Mouse (Mus musculus) NIH3T3 (cell line): ENCODE measurements around the gene Nostrin.

Experiments used
- DNase-seq: peaks from one replicate; pipeline ENCODE4 v3.0.0-alpha.2; 2012; ENCODE audit warnings: low read depth

Nostrin gene

DNA sequence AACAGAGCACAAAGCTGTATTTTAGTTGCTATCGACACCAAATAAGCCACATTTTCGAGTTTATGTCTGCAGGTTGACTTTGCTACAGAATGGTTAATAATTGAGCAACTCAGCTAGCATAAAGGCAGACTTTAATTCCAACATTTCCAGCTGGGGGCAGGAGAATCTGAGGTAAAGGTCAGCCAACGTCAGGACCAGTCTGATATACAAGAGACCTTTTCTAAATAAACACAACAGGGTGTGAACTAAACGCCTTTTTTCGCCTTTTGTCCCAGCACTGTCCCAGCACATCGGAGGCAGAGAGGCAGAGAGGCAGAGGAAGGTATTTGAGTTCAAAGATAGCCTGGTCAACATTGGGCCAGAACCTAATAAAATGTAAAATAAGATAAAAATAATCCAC, 69.6 kb downstream of the Nostrin start:
- peak; percentile 17 for DNase-seq

DNA sequence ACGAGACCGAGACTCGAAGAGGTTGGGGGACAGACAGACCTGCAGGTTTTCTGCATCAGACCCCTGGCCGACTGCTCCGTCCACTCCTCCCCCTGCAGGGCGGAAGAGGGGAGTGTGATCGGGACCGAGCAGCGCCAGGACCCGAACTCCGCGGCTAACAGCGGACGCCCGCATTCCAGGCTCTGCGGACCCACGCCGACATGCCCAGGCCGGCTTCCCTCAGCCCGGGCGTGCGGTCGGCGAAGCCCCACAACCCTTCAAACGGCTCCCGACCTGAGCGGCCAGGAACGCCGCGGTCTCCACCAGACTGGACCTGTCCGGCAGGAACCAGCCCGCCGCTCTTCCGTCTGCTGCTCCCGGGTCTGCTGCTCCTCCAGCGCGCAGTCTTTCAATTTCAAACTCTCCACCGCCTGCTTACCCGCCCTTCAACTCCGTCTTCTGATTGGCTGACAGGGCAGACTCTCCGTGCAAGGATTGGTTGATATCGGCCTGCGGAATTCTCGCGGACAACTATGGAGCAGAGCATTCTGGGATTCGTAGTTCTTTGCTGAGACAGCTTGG, 70.3 kb downstream of the Nostrin start, which contains the start of gene Spc25:
TSS of gene Spc25 (minus strand) at position 404 of the 561 bp plus-strand sequence.
- DNase-seq, result peak; percentile 96

DNA sequence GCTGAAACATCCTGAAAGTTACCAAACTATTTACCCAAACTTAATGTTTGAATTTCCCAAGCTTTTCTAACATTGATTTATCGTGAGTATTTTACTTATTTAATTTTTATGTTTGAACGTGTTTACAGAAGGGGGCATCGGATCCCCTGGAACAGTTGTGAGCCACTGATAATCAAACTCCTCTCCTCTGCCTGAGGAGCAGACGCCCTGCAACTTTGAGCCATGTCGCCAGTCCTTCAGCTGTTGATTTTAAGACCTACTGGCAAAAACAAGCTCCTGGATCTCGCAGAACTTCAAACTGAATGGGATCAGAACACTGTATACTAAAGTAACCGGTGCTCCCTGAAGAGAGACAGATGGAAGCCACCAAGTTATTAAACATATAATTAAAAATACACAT, 70.9 kb downstream of the Nostrin start:
- DNase-seq, result peak; percentile 22

DNA sequence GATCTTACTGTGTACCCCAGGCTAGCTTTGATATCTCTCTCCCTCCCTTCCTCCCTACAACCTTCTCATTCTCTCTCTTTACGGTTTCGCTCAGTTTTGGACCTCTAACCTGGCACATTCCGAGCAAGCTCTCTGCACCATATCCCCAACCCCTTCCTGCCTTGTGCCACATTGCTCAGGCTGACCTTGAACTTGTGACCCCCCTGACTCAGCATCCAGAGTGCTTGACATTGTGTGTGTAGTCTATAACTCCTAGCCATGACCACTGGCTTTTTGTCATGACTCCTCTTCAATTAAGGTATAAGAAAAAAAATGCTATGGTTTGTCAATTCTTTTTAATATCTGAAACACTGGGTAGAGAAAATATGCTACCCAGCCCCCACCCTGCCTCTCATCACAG, 74.1 kb downstream of the Nostrin start:
- no peak for DNase-seq

DNA sequence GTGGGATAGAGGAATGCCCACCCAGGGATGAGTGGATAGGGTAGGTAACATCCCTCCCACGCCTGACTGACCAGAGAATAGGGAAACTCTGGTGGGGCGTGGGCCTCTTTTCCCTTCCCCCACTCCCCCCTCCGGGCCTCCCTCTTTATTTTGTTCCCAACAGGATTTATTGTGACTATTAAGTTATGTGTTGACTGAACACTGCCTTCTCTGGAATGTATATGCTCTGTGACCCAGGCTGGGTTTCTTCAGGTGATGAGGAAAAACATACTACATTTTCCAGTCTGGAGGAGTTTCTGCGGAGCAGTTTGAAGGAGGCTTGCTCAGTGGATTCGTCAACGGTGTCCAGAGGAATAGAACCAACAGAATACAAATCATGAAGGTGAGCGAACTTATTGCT, 75.2 kb downstream of the Nostrin start, which contains the start of gene G6pc2:
TSS of gene G6pc2 (plus strand) at position 301 of the 400 bp plus-strand sequence.
- no peak for DNase-seq

DNA sequence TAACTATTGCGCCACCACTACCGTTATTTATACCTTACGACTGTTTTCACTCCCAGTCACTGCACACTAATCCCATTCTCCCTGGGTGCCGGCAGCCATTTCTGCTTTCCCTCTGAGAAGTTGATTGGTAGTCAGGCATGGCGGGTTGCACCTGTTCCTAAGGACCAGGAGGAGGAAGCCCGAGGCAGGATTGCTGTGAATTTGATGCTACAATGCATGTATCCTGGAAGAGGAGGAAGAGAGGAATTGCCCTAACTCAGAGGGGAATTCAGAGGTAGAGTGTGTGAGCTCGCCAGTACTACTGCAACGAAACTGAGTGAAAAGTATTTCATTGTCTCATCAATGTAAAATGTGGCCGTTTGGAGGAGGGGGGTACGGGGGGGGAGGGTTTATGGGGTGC, 77.1 kb downstream of the Nostrin start:
- no peak for DNase-seq

DNA sequence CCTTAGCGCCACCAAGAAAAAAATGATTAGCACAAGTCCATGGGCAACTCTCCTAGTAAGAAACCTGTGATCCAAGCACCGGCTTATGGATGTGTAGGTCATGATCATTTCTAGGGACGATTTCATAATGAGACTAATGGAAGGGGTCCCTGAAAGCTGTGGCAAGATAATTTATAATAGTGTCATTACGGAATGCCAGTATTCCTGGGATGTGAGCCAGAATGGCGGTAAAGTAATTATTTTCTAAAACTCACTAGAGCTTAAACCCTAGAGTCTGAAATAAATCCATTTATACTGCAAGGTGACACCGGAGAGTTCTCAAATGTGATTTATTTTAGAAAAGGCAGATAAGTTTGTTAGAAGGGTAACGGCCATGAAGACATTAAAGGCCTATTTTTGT, 79.6 kb downstream of the Nostrin start:
- DNase-seq, result no peak

DNA sequence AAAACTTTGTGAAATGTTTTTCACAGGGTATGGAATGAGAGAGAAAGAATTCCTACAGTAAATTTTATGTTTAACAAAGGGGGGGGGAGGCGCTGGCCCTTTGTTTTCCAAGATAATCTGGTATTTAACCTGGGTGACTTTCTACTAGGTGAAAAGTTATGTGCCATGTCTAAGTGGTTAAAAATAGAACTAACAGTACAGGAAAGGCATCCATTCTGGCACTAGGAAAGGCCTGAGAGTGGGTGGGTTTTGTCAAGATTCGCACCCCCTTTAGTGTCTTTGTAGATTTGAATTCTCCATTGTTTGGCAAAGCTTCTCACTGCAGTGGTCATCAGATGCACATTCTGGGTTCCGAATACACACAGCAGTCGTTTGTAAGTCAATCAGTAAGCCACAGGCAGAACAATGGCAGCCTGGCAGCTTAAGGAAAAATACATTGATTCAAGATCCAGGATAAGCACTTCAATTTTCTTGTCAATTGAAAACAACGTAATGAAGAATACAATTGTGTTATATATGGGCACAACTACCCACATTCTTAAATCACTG, 86.3 kb downstream of the Nostrin start:
- no peak for DNase-seq

DNA sequence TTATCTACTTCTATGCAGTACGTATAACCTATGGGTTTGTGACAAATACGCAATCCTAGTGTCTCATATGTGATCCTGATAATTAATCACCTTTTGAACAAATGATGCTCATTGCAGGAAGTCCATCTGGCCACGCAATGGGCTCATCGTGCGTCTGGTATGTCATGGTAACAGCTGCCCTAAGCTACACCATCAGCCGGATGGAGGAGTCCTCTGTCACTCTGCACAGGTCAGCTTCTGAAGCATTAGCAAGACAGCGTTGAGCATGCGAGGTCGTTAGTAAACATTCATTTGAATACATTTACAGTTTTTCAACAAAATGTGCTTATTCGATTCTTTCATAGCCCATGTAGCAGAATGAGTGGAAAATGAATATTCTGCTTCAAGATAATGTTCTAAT, 87.2 kb downstream of the Nostrin start:
- DNase-seq, result no peak

DNA sequence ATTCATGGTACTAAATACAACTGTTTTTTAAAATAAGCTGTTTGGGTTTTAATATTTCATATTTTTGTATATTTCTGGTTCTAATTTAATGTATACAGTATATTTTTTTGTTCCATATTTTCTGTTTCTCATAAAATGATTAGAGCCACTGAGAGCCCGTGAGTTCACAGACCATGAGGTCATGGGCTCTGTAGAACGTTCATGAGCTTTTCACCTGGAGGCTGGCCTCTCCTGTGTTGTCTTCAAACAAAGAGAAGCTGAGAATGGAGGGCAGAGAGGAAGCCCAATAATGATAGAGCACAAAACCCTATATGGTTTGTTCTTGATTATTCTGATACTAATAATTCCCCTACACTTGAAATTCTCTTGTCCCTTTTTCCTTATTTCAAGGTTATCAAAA, 89.1 kb downstream of the Nostrin start:
- DNase-seq, result no peak

DNA sequence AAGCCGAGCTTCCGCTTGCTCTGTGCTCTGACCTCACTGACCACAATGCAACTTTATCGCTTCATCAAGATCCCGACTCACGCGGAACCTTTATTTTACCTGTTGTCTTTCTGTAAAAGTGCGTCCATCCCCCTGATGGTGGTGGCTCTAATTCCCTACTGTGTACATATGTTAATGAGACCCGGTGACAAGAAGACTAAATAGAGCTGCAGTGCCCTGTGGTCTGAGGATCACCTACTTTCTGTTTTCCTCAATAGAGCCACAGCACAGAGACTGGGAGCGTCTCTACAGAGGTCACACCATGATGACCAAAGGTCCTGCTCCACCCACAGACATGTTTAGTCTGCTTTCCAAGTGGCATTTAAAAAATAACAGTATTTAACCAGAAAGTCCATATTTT, 91.3 kb downstream of the Nostrin start:
- no peak for DNase-seq

DNA sequence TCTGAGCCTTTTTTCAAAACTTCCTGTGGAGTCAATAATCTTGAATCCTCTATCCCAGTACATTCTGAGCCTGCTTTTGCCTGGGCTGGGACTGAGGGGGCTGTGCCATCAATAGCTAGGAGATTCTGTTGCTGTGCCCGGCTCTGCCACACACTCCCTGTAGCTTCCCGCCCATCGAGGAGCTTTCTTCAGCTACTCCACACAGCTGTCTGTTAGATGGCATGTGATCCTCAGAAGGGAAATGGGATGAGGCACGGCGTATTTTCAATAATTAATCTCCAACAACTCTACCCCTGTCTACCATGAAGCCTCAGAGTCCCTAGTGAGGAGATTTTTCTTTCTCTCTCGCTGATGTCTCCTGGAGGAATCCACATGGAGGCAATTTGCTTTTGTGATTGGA, 93.0 kb downstream of the Nostrin start:
- DNase-seq, result no peak

DNA sequence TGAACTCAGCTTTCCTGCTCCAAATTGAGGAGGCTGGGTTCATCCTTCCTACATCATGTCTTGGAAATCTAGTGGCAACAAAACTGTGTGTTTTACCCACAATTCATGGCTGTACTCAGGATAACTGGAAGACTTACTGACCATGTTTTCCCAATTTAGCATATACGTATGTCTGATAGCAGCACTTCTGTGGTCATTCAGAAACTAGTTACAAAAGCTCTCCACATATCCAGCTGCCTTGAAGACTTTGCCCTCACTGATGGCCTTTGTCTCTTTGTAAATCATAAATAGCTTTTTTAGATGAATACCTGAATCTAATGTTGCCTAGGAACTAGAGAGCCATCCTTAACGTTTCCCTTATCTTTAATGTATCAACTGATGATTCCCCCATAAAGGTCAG, 94.5 kb downstream of the Nostrin start:
- no peak for DNase-seq

DNA sequence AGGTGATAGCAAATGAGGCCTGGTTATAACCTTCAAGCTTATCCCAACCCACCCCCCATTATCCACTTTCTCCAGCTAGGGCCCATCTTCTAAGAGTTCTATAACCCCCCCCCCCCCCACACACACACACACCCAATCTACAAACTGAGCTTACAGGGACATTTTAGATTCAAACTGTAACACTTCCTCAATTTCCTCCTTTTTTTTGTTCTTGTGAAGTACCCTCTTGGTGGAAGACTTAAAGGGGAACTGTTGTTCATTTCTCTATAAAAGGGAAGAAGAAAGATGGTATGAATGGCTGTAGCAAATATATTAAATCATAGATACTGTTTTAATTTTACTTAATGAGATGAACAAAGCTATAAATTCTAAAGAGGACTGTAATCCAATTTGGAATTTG, 96.5 kb downstream of the Nostrin start:
- no peak for DNase-seq

DNA sequence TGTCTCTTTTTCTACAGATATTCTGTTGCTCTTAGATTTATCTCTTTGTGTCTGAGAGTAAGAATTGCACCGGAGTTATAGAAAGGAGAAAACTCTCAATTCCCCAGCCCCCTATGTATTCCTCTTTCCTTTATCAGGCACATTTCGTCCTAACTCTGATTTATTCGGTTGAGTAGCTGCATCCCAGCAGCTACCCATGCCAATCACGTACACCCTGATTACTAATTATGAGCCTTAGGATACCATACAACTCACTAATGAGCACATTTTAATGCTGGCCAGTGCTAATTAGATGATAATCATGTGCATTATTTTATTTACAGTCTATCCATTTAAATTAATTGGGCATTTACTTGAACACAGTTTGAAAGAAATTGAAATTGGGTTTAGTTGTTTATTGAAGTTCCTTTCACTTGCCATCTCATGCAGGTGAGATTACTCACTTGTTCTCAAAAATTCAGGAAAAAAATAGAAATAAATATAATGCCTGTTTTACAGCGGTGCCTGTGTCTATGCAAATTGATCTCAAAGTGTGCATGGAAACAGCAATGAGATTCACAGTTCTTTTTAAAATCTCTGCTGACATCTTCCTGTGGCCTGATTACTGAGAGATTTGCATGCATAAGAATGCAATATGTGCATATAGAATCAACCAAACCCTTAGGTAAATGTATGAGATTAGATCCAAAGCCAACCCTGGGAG, 99.5 kb downstream of the Nostrin start:
- no peak for DNase-seq
